Mouse (Mus musculus): Measurements from ENCODE around the gene Art3. TPM values are rescaled to one million over a fixed set of nuclear protein-coding genes. Genes with fewer than 3 reads are reported as not detected.
A peak's percentile ranks its signal among the peaks of the same experiment; 100 is the strongest.

Art3 gene
- polyA plus RNA-seq, 1 experiment = 263 TPM

GRCm38 (mm10) chr5:92424126-92424525, 92.5 kb downstream of the Art3 start:
- no peak for TF ChIP-seq CTCF (IDR thresholded peaks at IDR 0.05; ENCODE audit: control insufficient read depth, insufficient read depth, insufficient replicate concordance, low read depth, low read length)
- no peak for TF ChIP-seq POLR2A (IDR thresholded peaks at IDR 0.05; ENCODE audit: control insufficient read depth, low read depth, low read length)
- Histone ChIP-seq H3K36me3 (ENCODE audit: control insufficient read depth, insufficient read depth, low read length) (peaks cover 1% of the 10 kb centered on the region; the same call in 1 of the 2 replicates), H3K4me3 (ENCODE audit: control insufficient read depth, low read depth, low read length) (no peak overlapping the region), H3K4me1 (ENCODE audit: control insufficient read depth, insufficient read depth, low read length) (no peaks in the 10 kb centered on the region), H3K27me3 (ENCODE audit: control insufficient read depth, insufficient read depth, low read length) (no peaks in the 10 kb centered on the region), H3K27ac (ENCODE audit: control insufficient read depth, insufficient read depth, low read depth, low read length) (no peak overlapping the region)

GRCm38 (mm10) chr5:92430723-92431122, 99.1 kb downstream of the Art3 start:
- Histone ChIP-seq H3K27me3 (ENCODE audit: control insufficient read depth, insufficient read depth, low read length) (no peaks in the 10 kb centered on the region), H3K4me1 (ENCODE audit: control insufficient read depth, insufficient read depth, low read length) (no peaks in the 10 kb centered on the region), H3K36me3 (ENCODE audit: control insufficient read depth, insufficient read depth, low read length) (peaks cover 1% of the 10 kb centered on the region; the same call in 1 of the 2 replicates), H3K4me3 (ENCODE audit: control insufficient read depth, low read depth, low read length) (no peak overlapping the region), H3K27ac (ENCODE audit: control insufficient read depth, insufficient read depth, low read depth, low read length) (no peak overlapping the region)
- TF ChIP-seq POLR2A (IDR thresholded peaks at IDR 0.05; ENCODE audit: control insufficient read depth, low read depth, low read length) (no peak), CTCF (IDR thresholded peaks at IDR 0.05; ENCODE audit: control insufficient read depth, insufficient read depth, insufficient replicate concordance, low read depth, low read length) (no peak)

- Histone ChIP-seq H3K36me3 (ENCODE audit: control insufficient read depth, insufficient read depth, low read length) (peaks cover 1% of the 10 kb centered on the region; the same call in 1 of the 2 replicates), H3K27ac (ENCODE audit: control insufficient read depth, insufficient read depth, low read depth, low read length) (no peak overlapping the region), H3K4me3 (ENCODE audit: control insufficient read depth, low read depth, low read length) (no peak overlapping the region), H3K27me3 (ENCODE audit: control insufficient read depth, insufficient read depth, low read length) (no peaks in the 10 kb centered on the region), H3K4me1 (ENCODE audit: control insufficient read depth, insufficient read depth, low read length) (no peaks in the 10 kb centered on the region)
- no peak for TF ChIP-seq POLR2A (IDR thresholded peaks at IDR 0.05; ENCODE audit: control insufficient read depth, low read depth, low read length)
- no peak for TF ChIP-seq CTCF (IDR thresholded peaks at IDR 0.05; ENCODE audit: control insufficient read depth, insufficient read depth, insufficient replicate concordance, low read depth, low read length)
These were observed 100.0 kb downstream of the Art3 start for GRCm38 (mm10) chr5:92431611-92432010.

- TF ChIP-seq POLR2A (IDR thresholded peaks at IDR 0.05; ENCODE audit: control insufficient read depth, low read depth, low read length) (no peak), CTCF (IDR thresholded peaks at IDR 0.05; ENCODE audit: control insufficient read depth, insufficient read depth, insufficient replicate concordance, low read depth, low read length) (no peak)
- Histone ChIP-seq H3K4me1 (ENCODE audit: control insufficient read depth, insufficient read depth, low read length) (no peaks in the 10 kb centered on the region), H3K4me3 (ENCODE audit: control insufficient read depth, low read depth, low read length) (peak overlapping the region; percentile 99), H3K27me3 (ENCODE audit: control insufficient read depth, insufficient read depth, low read length) (no peaks in the 10 kb centered on the region), H3K27ac (ENCODE audit: control insufficient read depth, insufficient read depth, low read depth, low read length) (no peak overlapping the region), H3K36me3 (ENCODE audit: control insufficient read depth, insufficient read depth, low read length) (no peaks in the 10 kb centered on the region)
These were observed 102.4 kb downstream of the Art3 start for GRCm38 (mm10) chr5:92434070-92434469.

- TF ChIP-seq CTCF (IDR thresholded peaks at IDR 0.05; ENCODE audit: control insufficient read depth, insufficient read depth, insufficient replicate concordance, low read depth, low read length) (no peak), POLR2A (IDR thresholded peaks at IDR 0.05; ENCODE audit: control insufficient read depth, low read depth, low read length) (no peak)
- Histone ChIP-seq H3K4me3 (ENCODE audit: control insufficient read depth, low read depth, low read length) (peak overlapping the region; percentile 99), H3K27me3 (ENCODE audit: control insufficient read depth, insufficient read depth, low read length) (no peaks in the 10 kb centered on the region), H3K27ac (ENCODE audit: control insufficient read depth, insufficient read depth, low read depth, low read length) (peak overlapping the region; percentile 81), H3K4me1 (ENCODE audit: control insufficient read depth, insufficient read depth, low read length) (no peaks in the 10 kb centered on the region), H3K36me3 (ENCODE audit: control insufficient read depth, insufficient read depth, low read length) (no peaks in the 10 kb centered on the region)
These were observed 103.0 kb downstream of the Art3 start for GRCm38 (mm10) chr5:92434571-92434985.

- H3K36me3 ChIP-seq (ENCODE audit: control insufficient read depth, insufficient read depth, low read length) = no peaks in the 10 kb centered on the region
- peak within 1 kb of the TSS; percentile 99 for H3K4me3 ChIP-seq (ENCODE audit: control insufficient read depth, low read depth, low read length)
- no peaks in the 10 kb centered on the region for H3K4me1 ChIP-seq (ENCODE audit: control insufficient read depth, insufficient read depth, low read length)
- peak within 1 kb of the TSS; percentile 81 for H3K27ac ChIP-seq (ENCODE audit: control insufficient read depth, insufficient read depth, low read depth, low read length)
- TF ChIP-seq POLR2A (IDR thresholded peaks at IDR 0.05; ENCODE audit: control insufficient read depth, low read depth, low read length) = peak; percentile 67; the same call in 1 of the 2 replicates
- no peak for TF ChIP-seq CTCF (IDR thresholded peaks at IDR 0.05; ENCODE audit: control insufficient read depth, insufficient read depth, insufficient replicate concordance, low read depth, low read length)
- no peaks in the 10 kb centered on the region for H3K27me3 ChIP-seq (ENCODE audit: control insufficient read depth, insufficient read depth, low read length)
These were observed 103.5 kb downstream of the Art3 start, which contains the start of gene Nup54 for GRCm38 (mm10) chr5:92435025-92435584. TSS of gene Nup54 (minus strand) at chr5:92435219.

GRCm38 (mm10) chr5:92438540-92438939, 106.9 kb downstream of the Art3 start:
- H3K27ac ChIP-seq (ENCODE audit: control insufficient read depth, insufficient read depth, low read depth, low read length) = no peak overlapping the region
- H3K27me3 ChIP-seq (ENCODE audit: control insufficient read depth, insufficient read depth, low read length) = no peaks in the 10 kb centered on the region
- no peak overlapping the region for H3K4me3 ChIP-seq (ENCODE audit: control insufficient read depth, low read depth, low read length)
- no peaks in the 10 kb centered on the region for H3K36me3 ChIP-seq (ENCODE audit: control insufficient read depth, insufficient read depth, low read length)
- no peak for TF ChIP-seq POLR2A (IDR thresholded peaks at IDR 0.05; ENCODE audit: control insufficient read depth, low read depth, low read length)
- TF ChIP-seq CTCF (IDR thresholded peaks at IDR 0.05; ENCODE audit: control insufficient read depth, insufficient read depth, insufficient replicate concordance, low read depth, low read length) = no peak
- H3K4me1 ChIP-seq (ENCODE audit: control insufficient read depth, insufficient read depth, low read length) = no peaks in the 10 kb centered on the region

Measured in testis, adult 2 months (tissue).